Mouse (Mus musculus): ENCODE measurements around the gene Zfp454. TPM values are rescaled to one million over a fixed set of nuclear protein-coding genes. Genes with fewer than 3 reads are reported as not detected.

The Zfp454 gene
- polyA plus RNA-seq, 1 experiment: not detected

DNA sequence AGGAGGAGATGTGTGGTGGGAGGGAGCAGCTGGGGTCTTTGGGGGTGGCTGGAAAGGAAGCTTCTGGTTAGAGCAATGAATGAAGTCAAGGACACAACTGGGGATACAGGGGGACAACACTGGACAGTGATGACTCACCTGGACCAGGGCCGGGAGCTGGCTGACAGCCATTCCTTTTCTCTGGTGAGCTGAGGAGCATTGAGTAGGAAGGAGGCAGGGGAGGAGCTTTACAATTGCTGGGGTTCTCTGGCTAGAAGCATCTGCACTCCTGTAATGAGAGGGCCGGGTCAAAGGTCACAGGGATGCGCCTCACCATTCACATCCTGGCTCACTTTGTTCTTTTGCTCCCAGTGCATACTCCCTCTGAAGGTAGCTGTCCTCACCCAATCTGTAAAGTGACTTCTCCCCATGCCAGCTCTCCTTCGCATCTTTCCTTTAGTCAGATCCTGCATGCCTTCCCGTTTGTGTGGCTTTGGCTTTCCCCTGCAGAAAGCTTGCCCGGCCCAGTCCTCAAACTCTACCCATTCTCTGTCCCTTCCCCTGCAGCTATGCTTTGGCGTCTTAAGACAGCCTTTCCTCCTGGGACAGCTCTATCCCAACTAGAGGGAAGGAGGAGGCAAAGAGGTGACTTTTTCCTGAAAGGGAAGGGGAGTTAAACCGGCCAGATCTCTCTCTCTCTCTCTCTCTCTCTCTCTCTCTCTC is 1.1 kb downstream of the Zfp454 start:
- 73% methylated on average over 8 of the region's 8 CpGs for WGBS
- TF ChIP-seq POLR2A (IDR thresholded peaks at IDR 0.05; ENCODE audit: control insufficient read depth, extremely low read depth, insufficient read depth, low read length, poor library complexity) (no peak), CTCF (IDR thresholded peaks at IDR 0.05; ENCODE audit: borderline replicate concordance, control insufficient read depth, extremely low read depth, insufficient read depth, low read length, poor library complexity) (no peak)
- no peaks in the 10 kb centered on the region for H3K4me1 ChIP-seq (replicated peaks; ENCODE audit: control insufficient read depth, insufficient read depth, low read length)
- no peak overlapping the region for H3K27ac ChIP-seq (ENCODE audit: control insufficient read depth, insufficient read depth, low read length)
- no peak for DNase-seq
- H3K36me3 ChIP-seq (ENCODE audit: control insufficient read depth, insufficient read depth, low read length): no peaks in the 10 kb centered on the region
- H3K27me3 ChIP-seq (ENCODE audit: control insufficient read depth, insufficient read depth, low read length): no peaks in the 10 kb centered on the region
- H3K4me3 ChIP-seq (ENCODE audit: control insufficient read depth, insufficient read depth, low read length): no peak overlapping the region

- no peak overlapping the region for H3K4me3 ChIP-seq (ENCODE audit: control insufficient read depth, insufficient read depth, low read length)
- TF ChIP-seq CTCF (IDR thresholded peaks at IDR 0.05; ENCODE audit: borderline replicate concordance, control insufficient read depth, extremely low read depth, insufficient read depth, low read length, poor library complexity): no peak
- TF ChIP-seq POLR2A (IDR thresholded peaks at IDR 0.05; ENCODE audit: control insufficient read depth, extremely low read depth, insufficient read depth, low read length, poor library complexity): no peak
- no peak overlapping the region for H3K27ac ChIP-seq (ENCODE audit: control insufficient read depth, insufficient read depth, low read length)
- no peaks in the 10 kb centered on the region for H3K4me1 ChIP-seq (replicated peaks; ENCODE audit: control insufficient read depth, insufficient read depth, low read length)
- H3K27me3 ChIP-seq (ENCODE audit: control insufficient read depth, insufficient read depth, low read length): no peaks in the 10 kb centered on the region
- H3K36me3 ChIP-seq (ENCODE audit: control insufficient read depth, insufficient read depth, low read length): no peaks in the 10 kb centered on the region
- peak; percentile 6 for DNase-seq
- 66% methylated on average over 3 of the region's 3 CpGs for WGBS
These were observed 3.7 kb downstream of the Zfp454 start for GRCm38 (mm10) chr11:50883756-50884155.

- WGBS: 94% methylated on average over 3 of the region's 3 CpGs
- TF ChIP-seq CTCF (IDR thresholded peaks at IDR 0.05; ENCODE audit: borderline replicate concordance, control insufficient read depth, extremely low read depth, insufficient read depth, low read length, poor library complexity) (no peak), POLR2A (IDR thresholded peaks at IDR 0.05; ENCODE audit: control insufficient read depth, extremely low read depth, insufficient read depth, low read length, poor library complexity) (no peak)
- Histone ChIP-seq H3K4me3 (ENCODE audit: control insufficient read depth, insufficient read depth, low read length) (no peak overlapping the region), H3K36me3 (ENCODE audit: control insufficient read depth, insufficient read depth, low read length) (no peaks in the 10 kb centered on the region), H3K27me3 (ENCODE audit: control insufficient read depth, insufficient read depth, low read length) (no peaks in the 10 kb centered on the region), H3K4me1 (replicated peaks; ENCODE audit: control insufficient read depth, insufficient read depth, low read length) (no peaks in the 10 kb centered on the region), H3K27ac (ENCODE audit: control insufficient read depth, insufficient read depth, low read length) (no peak overlapping the region)
- no peak for DNase-seq
These were observed 8.8 kb downstream of the Zfp454 start for GRCm38 (mm10) chr11:50878641-50879040.

GRCm38 (mm10) chr11:50850989-50851601 is 36.4 kb downstream of the Zfp454 start:
- H3K27ac ChIP-seq (ENCODE audit: control insufficient read depth, insufficient read depth, low read length): no peak overlapping the region
- no peaks in the 10 kb centered on the region for H3K36me3 ChIP-seq (ENCODE audit: control insufficient read depth, insufficient read depth, low read length)
- no peak for TF ChIP-seq POLR2A (IDR thresholded peaks at IDR 0.05; ENCODE audit: control insufficient read depth, extremely low read depth, insufficient read depth, low read length, poor library complexity)
- TF ChIP-seq CTCF (IDR thresholded peaks at IDR 0.05; ENCODE audit: borderline replicate concordance, control insufficient read depth, extremely low read depth, insufficient read depth, low read length, poor library complexity): no peak
- WGBS: 1% methylated on average over 72 of the region's 72 CpGs
- peak overlapping the region; percentile 42 for H3K4me3 ChIP-seq (ENCODE audit: control insufficient read depth, insufficient read depth, low read length)
- no peaks in the 10 kb centered on the region; the same call in 1 of the 2 replicates for H3K27me3 ChIP-seq (ENCODE audit: control insufficient read depth, insufficient read depth, low read length)
- H3K4me1 ChIP-seq (replicated peaks; ENCODE audit: control insufficient read depth, insufficient read depth, low read length): peaks cover 37% of the 10 kb centered on the region
- peak; percentile 42 for DNase-seq

DNA sequence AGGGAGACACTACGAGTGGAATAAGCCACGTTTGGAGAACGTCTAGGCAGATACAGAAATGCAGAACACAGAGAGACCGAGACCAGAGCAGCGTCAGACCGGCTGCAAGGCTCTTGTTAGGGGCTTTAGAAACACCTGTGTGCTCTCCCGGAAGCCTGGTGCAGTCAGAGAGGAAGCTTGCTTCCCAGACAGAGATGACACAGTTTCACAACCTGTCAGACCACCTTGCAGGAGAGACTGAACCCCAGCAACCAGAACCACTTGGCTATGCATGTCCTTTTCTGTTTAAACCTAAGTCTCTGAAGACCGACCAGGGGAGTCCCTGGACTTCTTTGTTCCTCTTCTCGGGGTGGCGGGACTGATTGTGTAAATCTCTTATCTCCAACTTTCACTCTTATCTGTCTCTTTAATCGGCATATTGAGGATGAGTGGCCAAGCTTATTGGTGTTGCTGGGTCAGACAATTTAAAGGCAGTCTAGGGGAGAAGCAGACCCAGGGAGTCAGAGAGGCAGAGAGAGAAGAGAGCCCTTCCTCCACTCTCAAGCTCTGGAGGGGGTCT is 37.2 kb downstream of the Zfp454 start, which contains the start of gene Grm6:
Gene Grm6, plus strand, starts transcription at position 509 of the 559 bp plus-strand sequence.
- no peaks in the 10 kb centered on the region; the same call in 1 of the 2 replicates for H3K27me3 ChIP-seq (ENCODE audit: control insufficient read depth, insufficient read depth, low read length)
- WGBS: under 1% methylated on average over 11 of the region's 11 CpGs
- peak within 1 kb of the TSS; percentile 79 for H3K27ac ChIP-seq (ENCODE audit: control insufficient read depth, insufficient read depth, low read length)
- H3K36me3 ChIP-seq (ENCODE audit: control insufficient read depth, insufficient read depth, low read length): no peaks in the 10 kb centered on the region
- H3K4me3 ChIP-seq (ENCODE audit: control insufficient read depth, insufficient read depth, low read length): peak within 1 kb of the TSS; percentile 42
- peak; percentile 59 for DNase-seq
- TF ChIP-seq CTCF (IDR thresholded peaks at IDR 0.05; ENCODE audit: borderline replicate concordance, control insufficient read depth, extremely low read depth, insufficient read depth, low read length, poor library complexity): no peak
- TF ChIP-seq POLR2A (IDR thresholded peaks at IDR 0.05; ENCODE audit: control insufficient read depth, extremely low read depth, insufficient read depth, low read length, poor library complexity): no peak
- peaks cover 37% of the 10 kb centered on the region for H3K4me1 ChIP-seq (replicated peaks; ENCODE audit: control insufficient read depth, insufficient read depth, low read length)

DNA sequence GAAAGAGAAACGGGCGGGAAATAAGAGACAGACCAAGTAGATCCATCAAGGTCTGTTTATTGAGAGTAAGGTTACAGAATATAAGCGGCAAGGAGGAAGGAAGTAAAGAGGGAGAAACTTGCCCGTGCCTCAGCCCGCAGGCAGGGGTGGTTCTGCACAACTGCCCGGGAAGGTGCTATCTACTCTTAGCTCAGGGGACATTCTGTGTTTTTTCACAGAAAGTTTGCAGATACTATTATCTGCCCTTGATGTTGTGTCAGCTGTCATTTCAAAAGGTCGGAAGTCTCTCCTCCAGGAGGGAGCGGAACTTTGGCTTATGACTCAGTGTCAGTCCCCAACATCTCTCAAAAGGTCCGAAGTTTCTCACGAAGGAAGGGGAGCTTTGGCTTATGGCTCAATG is 38.1 kb downstream of the Zfp454 start:
- peak; percentile 25 for DNase-seq
- no peaks in the 10 kb centered on the region for H3K36me3 ChIP-seq (ENCODE audit: control insufficient read depth, insufficient read depth, low read length)
- H3K27me3 ChIP-seq (ENCODE audit: control insufficient read depth, insufficient read depth, low read length): no peaks in the 10 kb centered on the region; the same call in 1 of the 2 replicates
- WGBS: 1% methylated on average over 10 of the region's 10 CpGs
- H3K4me1 ChIP-seq (replicated peaks; ENCODE audit: control insufficient read depth, insufficient read depth, low read length): peaks cover 37% of the 10 kb centered on the region
- H3K27ac ChIP-seq (ENCODE audit: control insufficient read depth, insufficient read depth, low read length): peak overlapping the region; percentile 79
- peak overlapping the region; percentile 31 for H3K4me3 ChIP-seq (ENCODE audit: control insufficient read depth, insufficient read depth, low read length)
- TF ChIP-seq CTCF (IDR thresholded peaks at IDR 0.05; ENCODE audit: borderline replicate concordance, control insufficient read depth, extremely low read depth, insufficient read depth, low read length, poor library complexity) (no peak), POLR2A (IDR thresholded peaks at IDR 0.05; ENCODE audit: control insufficient read depth, extremely low read depth, insufficient read depth, low read length, poor library complexity) (no peak)

All from thymus, adult 2 months (tissue).